Mouse (Mus musculus) spleen, adult 18-20 months (tissue): ENCODE measurements around the gene Ptpn13.

Experiments used
- DNase-seq, 2 experiments: peaks; one replicate each; pipeline ENCODE4 v3.0.0; 2022; ENCODE audit warnings: mixed read lengths in 2 of 2

Gene Ptpn13

GRCm38 (mm10) chr5:103424678-103425319, at the start of gene Ptpn13:
TSS of gene Ptpn13 (plus strand) at chr5:103425192.
- DNase-seq, result peak; percentile 69 to 71

- DNase-seq, result no peak
Observed at GRCm38 (mm10) chr5:103375226-103375625, 49.8 kb upstream of the Ptpn13 start.

GRCm38 (mm10) chr5:103376354-103377295, 48.4 kb upstream of the Ptpn13 start:
- DNase-seq, result no peak

GRCm38 (mm10) chr5:103377493-103378130, 47.4 kb upstream of the Ptpn13 start:
- DNase-seq, result no peak

- no peak for DNase-seq
Observed at GRCm38 (mm10) chr5:103380785-103381527, 44.0 kb upstream of the Ptpn13 start.

GRCm38 (mm10) chr5:103382951-103383350, 42.0 kb upstream of the Ptpn13 start:
- no peak for DNase-seq

- DNase-seq, result no peak
Observed at GRCm38 (mm10) chr5:103384021-103384420, 41.0 kb upstream of the Ptpn13 start.

GRCm38 (mm10) chr5:103387540-103388026, 37.4 kb upstream of the Ptpn13 start:
- DNase-seq, result no peak

GRCm38 (mm10) chr5:103389415-103389814, 35.6 kb upstream of the Ptpn13 start:
- no peak for DNase-seq

- no peak for DNase-seq
Observed at GRCm38 (mm10) chr5:103393220-103393619, 31.8 kb upstream of the Ptpn13 start.

GRCm38 (mm10) chr5:103393752-103394151, 31.2 kb upstream of the Ptpn13 start:
- DNase-seq, result no peak

- no peak for DNase-seq
Observed at GRCm38 (mm10) chr5:103395683-103396082, 29.3 kb upstream of the Ptpn13 start.

GRCm38 (mm10) chr5:103397429-103397828, 27.6 kb upstream of the Ptpn13 start:
- DNase-seq, result no peak

- DNase-seq, result no peak
Observed at GRCm38 (mm10) chr5:103404213-103404968, 20.6 kb upstream of the Ptpn13 start.

- no peak for DNase-seq
Observed at GRCm38 (mm10) chr5:103405921-103406320, 19.1 kb upstream of the Ptpn13 start.

GRCm38 (mm10) chr5:103412020-103412747, 12.8 kb upstream of the Ptpn13 start:
- DNase-seq, result no peak

- DNase-seq, result no peak
Observed at GRCm38 (mm10) chr5:103414542-103414941, 10.4 kb upstream of the Ptpn13 start.

GRCm38 (mm10) chr5:103418009-103418408, 7.0 kb upstream of the Ptpn13 start:
- no peak for DNase-seq

- DNase-seq, result no peak
Observed at GRCm38 (mm10) chr5:103418886-103419285, 6.1 kb upstream of the Ptpn13 start.

- no peak for DNase-seq
Observed at GRCm38 (mm10) chr5:103420568-103420967, 4.4 kb upstream of the Ptpn13 start.

GRCm38 (mm10) chr5:103422609-103423008, 2.4 kb upstream of the Ptpn13 start:
- no peak for DNase-seq
